Mouse (Mus musculus) kidney, postnatal 0 days (tissue): ENCODE measurements around the gene Igf2bp3. TPM values are rescaled to one million over a fixed set of nuclear protein-coding genes. Genes with fewer than 3 reads are reported as not detected.
A peak's percentile ranks its signal among the peaks of the same experiment; 100 is the strongest.

Source experiments
- ATAC-seq: fragments of 200-750 bp; cut with Nextera tagmentation; replicated peaks from 2 replicates; pipeline ENCODE4 v1.8.0; 2017; ENCODE audit warnings: low read depth, moderate number of reproducible peaks, moderate TSS enrichment, moderate library complexity; ENCODE audit not compliant: low FRiP score
- DNase-seq: peaks from one replicate; pipeline ENCODE4 v3.0.0-alpha.2; 2016; ENCODE audit warnings: low spot score
- H3K27ac ChIP-seq: fragments of 300-500 bp; sonication (generic); 2 replicates; pipeline ENCODE4 v1.5.1; 2014; ENCODE audit warnings: mild to moderate bottlenecking
- H3K27me3 ChIP-seq: fragments of 300-500 bp; sonication (generic); 2 replicates; pipeline ENCODE4 v1.6.1; 2014; ENCODE audit warnings: low read length, mixed read lengths; ENCODE audit not compliant: insufficient read depth
- H3K36me3 ChIP-seq: fragments of 300-500 bp; sonication (generic); 2 replicates; pipeline ENCODE4 v1.6.1; 2014; ENCODE audit warnings: low read length, mixed read lengths; ENCODE audit not compliant: insufficient read depth
- H3K4me1 ChIP-seq: fragments of 300-500 bp; sonication (generic); replicated peaks from 2 replicates; pipeline ENCODE4 v1.6.1; 2014; ENCODE audit warnings: antibody characterized with exemption, low read length, mixed read lengths; ENCODE audit not compliant: insufficient read depth
- H3K4me2 ChIP-seq: fragments of 300-500 bp; sonication (generic); 2 replicates; pipeline ENCODE4 v1.6.1; 2014; ENCODE audit warnings: mild to moderate bottlenecking, low read length, moderate library complexity, mixed read lengths
- H3K4me3 ChIP-seq: fragments of 300-500 bp; sonication (generic); replicated peaks from 2 replicates; pipeline ENCODE4 v1.5.1; 2014; ENCODE audit warnings: low read depth, low read length
- H3K9ac ChIP-seq: fragments of 300-500 bp; sonication (generic); 2 replicates; pipeline ENCODE4 v1.6.1; 2014; ENCODE audit warnings: low read depth, low read length
- H3K9me3 ChIP-seq: fragments of 300-500 bp; sonication (generic); replicated peaks from 2 replicates; pipeline ENCODE4 v1.6.1; 2016; ENCODE audit warnings: low read length, inconsistent platforms, mixed read lengths
- CTCF ChIP-seq: IDR thresholded peaks from 2 replicates; pipeline ENCODE4 v1.5.1; 2016; ENCODE audit warnings: antibody characterized with exemption, low read depth, mild to moderate bottlenecking, moderate library complexity
- WGBS: fragments of 180-500 bp; shearing (Covaris S2); extraction: QIAGEN DNeasy Blood & Tissue Kit; methylation state at CpG from one replicate; pipeline ENCODE4 v1.1.7; 2014; 5-methylcytosine and 5-hydroxymethylcytosine counted together
- polyA plus RNA-seq: library from polyadenylated mRNA; unstranded; fragments of >200 nt; fragmentation: Nextera tagmentation; extraction: Ambion mirVana; gene quantifications from 2 replicates; pipeline ENCODE4 v1.2.1, GENCODE M21; 2015

Gene Igf2bp3
- polyA plus RNA-seq, 1 experiment from 2014 or later: 20.6 TPM

DNA sequence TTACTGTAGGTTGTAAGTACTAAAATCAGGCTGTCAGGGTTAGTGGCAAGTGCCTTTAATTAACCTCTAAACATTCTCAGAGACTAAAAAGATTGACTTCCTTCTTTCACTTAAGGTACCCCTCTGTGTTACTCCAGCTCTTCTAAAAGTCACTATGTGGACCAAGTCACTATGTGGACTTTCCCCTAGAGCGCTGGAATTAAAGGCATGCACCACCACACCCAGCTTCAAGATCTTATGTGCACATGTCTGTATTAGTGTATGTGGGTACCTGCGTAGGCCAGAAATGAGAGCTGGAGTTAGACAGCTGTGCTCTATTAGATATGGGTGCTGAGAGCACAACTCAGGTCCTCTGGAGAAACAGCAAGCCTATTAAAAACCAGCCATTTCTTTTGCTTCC, 43.1 kb upstream of the Igf2bp3 start:
- Histone ChIP-seq H3K9ac (no peak overlapping the region), H3K36me3 (no peaks in the 10 kb centered on the region)
- WGBS: 90% methylated on average over 2 of the region's 2 CpGs

DNA sequence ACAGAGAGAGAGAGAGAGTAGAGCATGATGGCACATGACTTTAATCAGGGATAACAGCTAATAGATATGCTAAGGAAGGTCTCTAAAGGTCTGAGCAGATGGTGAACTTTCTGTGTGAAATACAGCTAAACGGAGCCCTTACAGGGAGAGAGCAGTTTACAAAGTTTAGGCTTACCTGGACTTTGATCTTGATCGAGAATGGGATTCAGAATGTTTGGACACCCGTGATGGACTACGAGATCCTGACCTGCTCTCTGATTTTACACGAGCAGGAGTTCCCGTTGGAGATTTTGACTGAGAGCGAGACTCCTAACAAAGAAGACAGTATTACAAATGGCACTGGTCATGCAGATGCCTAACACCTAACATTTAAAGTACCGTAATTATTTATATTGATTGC, 37.5 kb upstream of the Igf2bp3 start:
- peaks cover 26% of the 10 kb centered on the region; the same call in 1 of the 2 replicates for H3K36me3 ChIP-seq
- DNase-seq (no peak), ATAC-seq (no peak)
- no peak overlapping the region for H3K9ac ChIP-seq
- H3K27ac ChIP-seq: no peak overlapping the region
- H3K27me3 ChIP-seq: no peaks in the 10 kb centered on the region
- TF ChIP-seq CTCF: no peak
- no peaks in the 10 kb centered on the region for H3K4me1 ChIP-seq
- H3K9me3 ChIP-seq: no peaks in the 10 kb centered on the region
- 92% methylated on average over 8 of the region's 8 CpGs for WGBS
- no peak overlapping the region for H3K4me2 ChIP-seq
- H3K4me3 ChIP-seq: no peak overlapping the region

More for the DNA sequence above, 43.1 kb upstream of the Igf2bp3 start:
- no peak for DNase-seq
- Histone ChIP-seq H3K4me3 (no peak overlapping the region), H3K4me2 (no peak overlapping the region), H3K27ac (no peak overlapping the region), H3K9me3 (no peaks in the 10 kb centered on the region), H3K27me3 (no peaks in the 10 kb centered on the region), H3K4me1 (peaks cover 11% of the 10 kb centered on the region)
- no peak for TF ChIP-seq CTCF
- no peak for ATAC-seq

DNA sequence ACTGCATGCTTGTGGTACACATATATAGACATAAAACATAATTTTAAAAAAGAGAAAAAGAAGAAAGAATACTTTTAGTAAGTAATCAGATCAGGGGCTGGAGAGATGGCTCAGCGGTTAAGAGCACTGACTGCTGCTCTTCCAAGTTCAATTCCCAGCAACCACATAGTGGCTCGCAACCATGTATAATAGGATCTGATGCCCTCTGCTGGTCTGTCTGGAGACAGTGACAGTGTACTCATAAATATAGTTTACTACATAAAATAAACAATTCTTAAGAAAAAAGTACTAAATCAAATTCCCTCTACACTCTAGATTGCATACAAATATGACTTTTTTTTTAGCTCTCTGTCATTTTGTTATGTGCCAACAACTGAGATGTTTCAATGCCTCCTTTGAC, 36.4 kb upstream of the Igf2bp3 start:
- DNase-seq (no peak), ATAC-seq (no peak)
- H3K4me3 ChIP-seq: no peak overlapping the region
- WGBS: 98% methylated on average over 2 of the region's 2 CpGs
- peak; percentile 38; the same call in 1 of the 2 replicates for TF ChIP-seq CTCF
- H3K9ac ChIP-seq: no peak overlapping the region
- no peaks in the 10 kb centered on the region for H3K27me3 ChIP-seq
- H3K4me1 ChIP-seq: no peaks in the 10 kb centered on the region
- H3K36me3 ChIP-seq: peaks cover 32% of the 10 kb centered on the region; the same call in 1 of the 2 replicates
- no peak overlapping the region for H3K27ac ChIP-seq
- H3K9me3 ChIP-seq: no peaks in the 10 kb centered on the region
- H3K4me2 ChIP-seq: no peak overlapping the region

DNA sequence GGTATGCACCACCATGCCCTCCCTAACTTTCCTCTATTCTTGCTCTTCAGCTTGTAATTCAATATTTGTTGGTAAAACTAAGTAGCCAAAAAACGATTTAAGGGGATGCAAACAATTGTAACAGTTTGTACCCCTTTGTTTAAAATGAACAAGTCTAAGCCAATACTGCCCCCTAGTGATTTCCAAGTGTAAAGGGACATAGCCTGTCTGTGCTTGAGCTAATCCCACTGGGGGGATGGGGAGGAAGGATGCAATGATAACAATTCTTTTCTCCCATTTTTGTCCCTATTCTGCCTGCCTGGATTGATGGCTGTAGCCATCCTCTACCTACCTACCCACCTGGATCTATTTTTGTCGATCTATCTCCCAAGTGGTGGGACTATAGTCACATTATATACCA, 32.5 kb upstream of the Igf2bp3 start:
- DNase-seq: peak; percentile 80
- Histone ChIP-seq H3K27me3 (no peaks in the 10 kb centered on the region), H3K9me3 (no peaks in the 10 kb centered on the region), H3K36me3 (peaks cover 54% of the 10 kb centered on the region), H3K4me2 (no peak overlapping the region), H3K9ac (no peak overlapping the region), H3K4me3 (no peak overlapping the region), H3K4me1 (no peaks in the 10 kb centered on the region), H3K27ac (no peak overlapping the region)
- TF ChIP-seq CTCF: peak; percentile 72
- WGBS: 62% methylated on average over 2 of the region's 2 CpGs
- no peak for ATAC-seq

DNA sequence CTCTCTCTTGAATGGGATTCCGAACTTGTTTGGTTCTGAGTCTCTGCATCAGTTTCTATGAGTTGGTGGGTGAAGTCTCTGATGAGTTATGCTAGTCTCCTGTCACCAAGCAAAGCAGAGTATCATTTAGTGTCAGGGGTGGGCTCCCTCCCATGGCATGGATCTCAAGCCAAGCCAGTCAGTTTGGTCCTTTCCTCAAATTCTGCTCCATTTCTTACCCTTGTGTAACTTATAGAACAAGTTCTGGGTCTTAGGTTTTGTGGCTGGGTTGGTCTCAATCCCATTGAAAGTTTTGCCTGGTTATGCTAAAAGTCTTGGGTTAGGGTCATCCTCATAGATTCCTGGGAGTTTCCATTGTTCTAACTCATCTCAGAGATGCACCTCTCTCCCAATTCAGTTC, 27.6 kb upstream of the Igf2bp3 start:
- no peak overlapping the region for H3K4me3 ChIP-seq
- no peak overlapping the region for H3K9ac ChIP-seq
- no peak overlapping the region for H3K4me2 ChIP-seq
- H3K4me1 ChIP-seq: no peaks in the 10 kb centered on the region
- ATAC-seq: no peak
- H3K9me3 ChIP-seq: no peaks in the 10 kb centered on the region
- no peak overlapping the region for H3K27ac ChIP-seq
- peaks cover 31% of the 10 kb centered on the region for H3K36me3 ChIP-seq
- DNase-seq: no peak
- H3K27me3 ChIP-seq: no peaks in the 10 kb centered on the region
- no peak for TF ChIP-seq CTCF
- WGBS: 91% methylated on average over 1 of the region's 1 CpGs

DNA sequence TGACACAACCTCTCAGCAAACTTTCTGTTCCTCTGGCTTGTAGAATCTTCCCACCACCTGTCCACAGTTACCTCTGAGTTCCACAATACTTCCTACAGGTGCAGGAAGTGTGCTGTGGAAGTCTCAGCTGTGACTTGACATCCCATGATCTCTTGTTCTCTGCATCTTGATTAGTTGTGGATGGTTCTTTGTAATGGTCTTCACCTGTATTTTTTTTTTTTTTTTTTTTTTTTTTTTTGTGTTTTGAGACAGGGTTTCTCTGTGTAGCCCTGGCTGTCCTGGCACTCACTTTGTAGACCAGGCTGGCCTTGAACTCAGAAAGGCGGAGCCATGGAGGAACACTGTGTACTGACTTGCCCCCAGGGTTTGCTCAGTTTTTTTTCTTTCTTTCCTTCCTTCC, 26.8 kb upstream of the Igf2bp3 start:
- Histone ChIP-seq H3K4me3 (no peak overlapping the region), H3K27me3 (no peaks in the 10 kb centered on the region), H3K9ac (no peak overlapping the region), H3K9me3 (no peaks in the 10 kb centered on the region), H3K4me2 (no peak overlapping the region), H3K36me3 (peaks cover 28% of the 10 kb centered on the region), H3K27ac (no peak overlapping the region), H3K4me1 (no peaks in the 10 kb centered on the region)
- DNase-seq (no peak), ATAC-seq (no peak)
- 100% methylated on average over 1 of the region's 1 CpGs for WGBS
- no peak for TF ChIP-seq CTCF

DNA sequence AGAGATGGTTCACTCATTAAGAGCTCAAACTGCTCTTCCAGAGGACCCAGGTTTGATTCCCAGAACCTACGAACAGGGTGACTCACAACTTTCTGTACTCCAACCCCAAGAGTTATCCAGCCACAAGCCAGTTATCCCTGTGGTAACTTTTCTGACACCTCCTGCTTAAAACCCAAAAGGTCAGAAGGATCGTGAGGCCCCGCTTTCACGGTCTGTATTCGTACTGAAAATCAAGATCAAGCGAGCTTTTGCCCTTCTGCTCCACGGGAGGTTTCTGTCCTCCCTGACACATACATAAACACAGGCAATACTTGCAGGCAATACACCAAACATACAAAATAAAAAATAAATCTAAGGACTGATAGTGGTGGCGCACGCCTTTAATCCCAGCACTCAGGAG, 21.6 kb upstream of the Igf2bp3 start:
- Histone ChIP-seq H3K4me2 (no peak overlapping the region), H3K9ac (no peak overlapping the region), H3K4me1 (no peaks in the 10 kb centered on the region), H3K36me3 (no peaks in the 10 kb centered on the region), H3K4me3 (no peak overlapping the region), H3K27me3 (no peaks in the 10 kb centered on the region), H3K27ac (no peak overlapping the region), H3K9me3 (no peaks in the 10 kb centered on the region)
- peak; percentile 100 for ATAC-seq
- WGBS: 52% methylated on average over 9 of the region's 9 CpGs
- no peak for TF ChIP-seq CTCF
- peak; percentile 94 for DNase-seq
